Mouse (Mus musculus): Measurements from ENCODE around the gene Rarg.

Gene Rarg

DNA sequence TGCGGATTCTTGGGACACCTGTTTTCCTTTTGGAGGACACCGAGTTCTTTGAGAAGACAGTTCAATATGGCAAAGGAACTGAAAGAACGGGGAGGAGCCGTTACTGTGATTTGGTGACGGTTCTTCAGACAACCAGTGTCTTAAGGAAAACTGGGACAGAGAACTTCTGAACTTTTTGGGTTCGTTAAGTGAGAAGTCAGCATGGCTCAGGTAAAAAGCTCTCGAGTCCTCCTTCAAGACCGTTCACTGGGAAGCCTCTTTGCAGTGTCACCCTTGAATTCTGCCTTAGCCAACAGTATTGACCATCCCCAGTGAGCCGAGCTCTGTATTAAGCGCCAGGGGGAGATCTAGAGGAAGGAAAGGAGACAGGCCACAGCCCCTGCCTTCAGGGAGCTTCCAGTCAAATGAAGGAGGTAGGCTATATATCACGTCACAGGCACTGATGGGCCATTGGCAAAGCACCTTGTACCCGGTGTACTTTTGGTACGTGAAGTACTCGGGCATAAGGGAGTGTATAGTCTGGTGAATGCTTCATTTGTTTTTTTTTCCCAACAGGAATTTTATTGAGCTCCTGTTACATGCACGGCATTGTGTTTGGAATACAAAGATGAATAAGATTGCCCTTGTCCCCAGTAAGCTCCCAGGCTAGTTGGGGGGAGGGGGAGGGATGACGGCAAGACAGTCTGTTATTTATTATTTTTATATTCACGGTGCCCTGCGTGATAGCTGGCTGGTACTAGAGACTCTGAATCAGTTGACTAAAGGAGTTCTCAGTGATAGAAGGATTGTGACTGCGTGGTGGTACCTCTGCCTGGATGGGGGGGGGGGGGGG lies 52.4 kb downstream of the Rarg start, which contains the start of gene Csad:
Gene Csad, minus strand, starts transcription at position 51 of the 832 bp plus-strand sequence.
- peak; percentile 16 for DNase-seq (ENCODE audit: low read depth, low spot score)

DNA sequence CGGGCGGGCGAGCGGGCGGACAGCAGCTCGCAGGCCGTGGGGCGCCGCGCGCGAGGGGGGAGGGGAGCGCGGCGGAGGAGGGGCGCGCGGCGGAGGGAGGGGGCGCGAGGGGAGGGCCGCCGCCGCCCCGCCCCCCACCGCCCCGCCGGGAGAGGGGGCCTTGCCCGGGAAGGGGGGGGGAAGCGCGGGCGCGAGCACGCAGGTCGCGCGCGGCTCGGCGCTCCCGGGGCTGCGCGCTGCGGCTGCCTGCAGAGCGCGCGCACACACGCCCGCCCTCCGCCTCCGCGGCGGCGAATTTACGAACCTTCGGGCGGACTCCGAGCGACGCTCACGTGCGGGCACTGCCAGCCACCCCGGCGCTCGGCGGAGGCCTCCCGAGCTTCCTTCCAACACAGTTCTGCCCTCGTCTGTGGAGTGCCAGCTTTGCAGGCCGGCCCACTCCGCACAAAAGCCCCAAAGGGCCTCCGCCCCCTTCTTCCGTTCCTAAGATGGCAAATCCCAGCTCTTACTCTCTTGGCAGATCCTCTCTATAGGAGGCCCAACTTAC lies 53.4 kb downstream of the Rarg start:
- DNase-seq (ENCODE audit: low read depth, low spot score) = peak; percentile 72

DNA sequence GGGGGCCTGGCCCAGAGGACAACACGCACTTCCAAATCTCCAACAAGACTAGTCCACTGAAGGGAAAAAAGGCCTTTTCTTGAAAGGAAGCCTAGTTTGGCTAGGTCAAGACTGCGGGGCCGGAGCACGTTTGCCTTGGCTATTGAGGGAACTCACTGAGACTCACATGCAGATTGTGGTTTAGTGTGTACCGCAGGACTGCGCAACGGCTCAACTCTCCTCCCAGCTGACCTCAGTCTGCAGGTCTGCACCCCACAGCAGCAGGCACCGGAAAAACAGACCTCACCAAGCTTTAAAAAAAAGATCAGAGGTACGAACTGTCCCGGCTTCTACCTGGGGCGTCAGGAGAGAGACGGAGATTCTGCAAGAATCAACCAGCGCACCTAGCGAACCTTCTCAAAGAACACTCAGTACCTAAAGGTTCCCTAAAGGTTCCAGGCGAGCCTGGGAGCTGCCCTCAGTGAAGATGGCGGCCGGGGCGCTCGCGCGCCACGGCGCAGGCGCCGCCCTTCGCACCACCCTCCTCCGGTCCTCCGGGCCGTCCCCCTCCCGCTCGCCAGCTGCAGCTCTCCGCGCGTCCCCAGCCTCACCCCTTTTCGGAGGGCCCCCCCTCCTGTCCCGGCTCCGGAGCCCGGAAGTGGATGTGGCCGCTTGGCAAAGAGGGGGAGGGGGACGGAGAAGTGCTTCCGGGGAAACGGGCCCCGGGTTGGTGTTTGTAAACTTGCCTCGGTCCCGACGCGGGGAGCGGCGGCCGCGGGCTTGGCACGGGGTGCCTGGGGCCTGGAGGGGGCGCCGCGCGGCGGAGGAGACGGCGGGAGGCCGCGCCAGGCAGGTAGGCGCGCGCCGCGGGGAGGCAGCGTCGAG lies 54.1 kb downstream of the Rarg start, which contains the start of gene Zfp740:
Gene Zfp740, plus strand, starts transcription at position 279 of the 864 bp plus-strand sequence.
- peak; percentile 97 for DNase-seq (ENCODE audit: low read depth, low spot score)

DNA sequence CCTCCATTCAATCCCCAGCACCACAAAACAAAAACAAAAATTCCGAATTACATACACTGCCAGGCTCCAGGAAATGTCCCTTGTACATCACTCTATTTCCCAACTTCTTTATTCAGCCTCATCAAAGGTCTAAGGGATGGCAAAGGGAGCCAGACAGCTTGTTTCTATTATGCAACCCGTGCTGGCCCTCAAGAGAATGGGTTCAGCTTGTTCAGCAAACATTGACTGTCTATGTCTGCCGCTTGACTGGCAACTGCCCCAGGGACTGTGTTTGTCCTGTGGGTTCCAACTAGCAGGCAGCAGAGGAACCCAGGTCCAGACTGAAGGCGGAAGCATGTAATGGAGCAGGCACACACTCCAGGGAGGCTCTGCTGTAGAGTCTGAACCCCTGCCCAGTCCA lies 58.5 kb downstream of the Rarg start:
- DNase-seq (ENCODE audit: low read depth, low spot score) = no peak

DNA sequence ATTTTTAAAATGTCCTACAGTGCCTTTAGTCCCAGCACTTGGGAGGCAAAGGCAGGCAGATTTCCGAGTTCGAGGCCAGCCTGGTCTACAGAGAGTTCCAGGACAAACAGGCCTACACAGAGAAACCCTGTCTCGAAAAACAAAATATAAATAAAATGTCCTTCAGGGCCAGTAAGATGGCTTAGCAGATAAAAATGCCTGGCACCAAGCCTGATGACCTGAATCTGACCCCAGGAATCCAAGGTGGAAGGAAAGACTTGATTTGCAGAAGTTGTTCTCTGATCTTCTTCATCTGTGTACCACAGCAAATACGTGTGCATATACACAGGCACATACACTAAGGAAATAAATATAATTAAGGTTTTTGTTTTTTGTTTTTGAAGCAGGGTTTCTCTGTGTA lies 61.9 kb downstream of the Rarg start:
- DNase-seq (ENCODE audit: low read depth, low spot score) = no peak

DNA sequence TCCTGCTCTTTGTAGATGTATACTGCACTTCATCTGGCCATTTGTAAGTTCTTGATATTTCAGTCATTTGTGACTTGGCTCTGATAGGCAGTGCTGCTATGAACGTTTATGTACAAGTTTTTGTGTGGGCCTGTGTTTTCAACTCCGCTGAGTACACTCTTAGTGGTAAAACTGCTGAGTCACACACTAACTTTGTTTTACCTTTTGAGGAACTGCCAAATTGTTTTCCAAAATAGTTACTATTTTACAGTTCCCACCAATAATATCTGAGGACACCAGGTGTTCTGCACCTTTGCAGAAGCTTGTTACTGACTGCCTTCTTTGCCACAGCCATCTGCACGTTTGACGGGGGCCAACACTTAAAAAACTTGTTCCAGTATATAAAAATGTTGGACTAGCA lies 62.9 kb downstream of the Rarg start:
- DNase-seq (ENCODE audit: low read depth, low spot score) = no peak

DNA sequence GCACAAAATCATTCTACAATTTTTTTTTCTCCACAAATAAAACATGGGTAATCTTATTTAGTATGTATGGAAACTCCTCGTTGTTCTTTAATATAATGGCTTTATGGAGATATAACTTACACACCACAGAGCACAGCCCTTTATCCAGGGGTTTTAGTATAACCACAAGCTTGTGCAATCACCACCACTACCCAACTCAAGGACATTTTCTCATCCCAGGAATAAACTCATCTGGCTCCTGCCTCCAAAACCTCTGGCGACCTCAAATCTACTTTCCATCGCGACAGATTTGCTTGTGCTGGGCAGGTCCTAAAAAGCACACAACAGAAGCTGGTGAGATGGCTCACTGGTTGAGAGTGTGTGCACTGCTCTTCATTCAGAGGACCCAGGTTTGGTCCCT lies 63.7 kb downstream of the Rarg start:
- DNase-seq (ENCODE audit: low read depth, low spot score) = no peak

DNA sequence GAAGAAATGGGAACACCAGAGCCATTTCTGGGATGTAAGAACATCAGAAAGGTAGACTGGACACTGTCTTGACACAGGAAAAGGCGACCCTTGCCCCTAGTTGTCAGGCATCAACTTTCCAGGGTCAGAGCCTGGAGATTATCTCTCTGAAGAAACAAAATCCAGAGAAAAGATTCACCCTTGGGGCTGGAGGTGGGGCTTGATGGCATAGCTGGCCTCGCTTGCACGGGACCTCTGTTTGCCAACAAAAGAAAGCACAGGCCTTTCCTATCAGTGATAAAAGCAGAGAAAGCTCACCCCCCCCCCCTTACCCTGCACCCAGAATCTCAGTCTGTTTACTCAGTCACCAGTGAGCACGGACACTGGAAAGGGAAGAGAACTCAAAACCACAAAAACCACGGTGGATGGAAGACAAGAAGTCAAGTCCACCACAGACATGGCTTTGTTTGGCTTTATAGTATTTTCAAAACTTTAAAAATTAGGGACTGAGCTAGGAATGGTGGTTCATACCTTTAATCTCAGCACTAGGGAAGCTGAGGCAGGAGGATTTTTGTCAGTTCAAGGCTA lies 64.4 kb downstream of the Rarg start:
- no peak for DNase-seq (ENCODE audit: low read depth, low spot score)

DNA sequence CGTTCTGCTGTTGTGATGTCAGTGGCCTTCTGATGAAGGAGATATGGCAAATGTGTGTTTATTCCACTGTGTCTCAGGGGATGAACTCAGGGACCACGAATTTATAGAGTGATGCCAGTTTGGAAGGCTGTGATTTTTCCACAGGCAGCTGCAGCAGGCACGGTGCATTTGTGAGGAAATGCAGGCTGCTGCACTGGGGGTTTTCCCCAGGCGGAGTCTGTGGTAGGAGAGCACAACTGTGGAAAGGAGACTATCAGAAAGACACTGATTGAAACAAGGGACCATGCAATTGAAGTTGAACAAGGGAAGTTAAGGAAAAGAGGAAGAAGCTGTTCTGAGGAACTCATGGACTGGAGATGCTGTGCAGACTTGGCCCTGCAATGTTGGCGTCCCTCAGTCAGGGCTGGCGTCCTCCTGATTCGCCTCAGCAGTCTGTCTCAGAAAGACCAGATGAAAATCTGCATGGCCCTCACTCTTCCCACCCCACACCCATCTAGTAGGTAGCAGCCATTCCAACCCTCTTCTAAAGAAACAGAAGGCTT lies 65.0 kb downstream of the Rarg start:
- no peak for DNase-seq (ENCODE audit: low read depth, low spot score)

DNA sequence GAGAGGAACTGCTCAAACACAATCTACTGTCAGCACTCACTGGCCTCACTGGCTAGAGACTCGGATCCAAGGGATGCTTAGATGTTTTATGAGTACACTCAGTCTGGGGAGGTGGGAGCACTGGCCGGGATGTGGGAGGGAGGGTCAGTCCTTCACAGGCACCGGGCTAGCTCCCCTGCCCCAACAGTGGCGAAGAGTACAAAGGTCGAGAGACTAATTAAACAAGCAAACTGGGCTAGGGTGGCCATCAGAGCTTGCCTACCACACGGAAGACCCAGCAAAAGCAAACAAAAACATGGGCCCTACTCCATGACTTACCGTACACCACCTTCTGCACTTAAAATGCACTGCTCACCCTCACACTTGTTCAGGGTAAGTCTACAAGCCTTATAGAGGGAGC lies 65.6 kb downstream of the Rarg start:
- no peak for DNase-seq (ENCODE audit: low read depth, low spot score)

DNA sequence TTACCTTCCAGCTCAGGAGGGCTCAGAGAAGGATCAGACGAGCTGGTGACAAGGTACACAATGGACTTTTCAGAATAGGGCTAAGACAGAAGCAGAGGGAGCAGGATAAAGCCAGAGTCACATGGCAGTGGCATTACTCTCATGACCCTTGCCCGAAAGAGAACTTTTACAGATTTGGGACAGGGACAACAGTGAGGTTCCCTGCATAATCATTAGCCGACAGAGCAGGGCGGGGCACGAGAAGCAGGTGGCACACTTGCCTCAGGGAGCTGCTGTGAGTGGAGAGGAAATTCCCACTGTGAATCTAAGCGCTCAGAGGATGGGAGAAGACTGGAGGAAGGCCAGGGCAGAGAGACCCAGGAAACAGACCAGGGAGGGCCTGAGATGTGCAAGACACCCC lies 68.4 kb downstream of the Rarg start:
- no peak for DNase-seq (ENCODE audit: low read depth, low spot score)

DNA sequence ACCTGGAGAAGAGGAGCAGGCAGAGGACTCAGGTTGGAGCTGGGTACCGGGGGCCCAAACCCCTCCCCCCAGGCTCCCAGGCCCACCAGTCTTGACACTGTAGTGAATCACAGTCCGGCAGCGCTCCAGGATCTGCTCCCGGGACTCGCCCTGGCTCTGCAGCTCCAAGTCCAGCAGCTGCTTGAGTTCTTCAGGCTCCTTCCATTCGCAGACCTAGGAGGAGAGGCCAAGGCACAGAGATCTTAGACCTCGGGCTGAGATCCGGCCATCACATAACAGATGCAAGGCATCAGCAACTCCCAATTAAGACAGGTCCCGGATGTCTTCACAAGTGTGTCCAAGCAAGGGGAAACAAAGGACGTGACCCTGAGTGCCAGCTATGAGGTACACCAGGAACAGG lies 69.2 kb downstream of the Rarg start:
- no peak for DNase-seq (ENCODE audit: low read depth, low spot score)

DNA sequence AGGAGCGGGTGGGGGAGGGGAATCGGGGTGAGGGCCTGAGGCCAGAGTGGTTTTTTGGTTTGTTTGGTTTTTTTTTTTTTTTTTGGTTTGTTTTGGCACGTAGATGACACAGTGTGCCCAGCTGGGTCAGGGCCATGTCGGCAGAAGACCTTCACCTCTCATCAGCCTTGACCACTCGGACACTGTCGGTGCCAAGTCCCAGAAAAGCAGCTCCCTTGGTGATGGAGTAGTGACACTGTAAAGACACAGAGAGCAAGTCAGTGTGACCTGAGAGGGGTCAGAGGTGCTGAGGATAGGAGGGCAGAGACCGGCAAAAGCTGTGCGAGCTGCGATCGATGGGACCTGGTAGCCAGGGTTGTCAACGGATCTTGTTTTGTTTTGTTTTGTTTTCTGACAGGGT lies 71.1 kb downstream of the Rarg start:
- no peak for DNase-seq (ENCODE audit: low read depth, low spot score)
